Mouse (Mus musculus): ENCODE results near the gene Wdr77. TPM values are rescaled to one million over a fixed set of nuclear protein-coding genes. Genes with fewer than 3 reads are reported as not detected.
"Not testable (repeated sequence)": the region's sequence is repeated elsewhere in the genome, so short reads cannot be mapped to it uniquely, and the experiment has no call there.

The Wdr77 gene
- total and polyA plus RNA-seq, 2 experiments from 2014 or later = 64.8 to 77.7 TPM

GRCm38 (mm10) chr3:106001416-106002370, 42.5 kb downstream of the Wdr77 start:
- DNase-seq = peak; percentile 60
- H3K4me2 ChIP-seq (ENCODE audit: low read depth) = peak overlapping the region; percentile 55
- peak overlapping the region; percentile 28 for H3K4me3 ChIP-seq (ENCODE audit: low read depth, low read length)
- H3K9me3 ChIP-seq (ENCODE audit: low read length) = no peaks in the 10 kb centered on the region
- H3K4me1 ChIP-seq (ENCODE audit: insufficient read depth) = 0 out of 2 replicates have a peak, but pooled peaks cover 8% of the 10 kb centered on the region
- WGBS = 13% methylated on average over 17 of the region's 17 CpGs
- H3K27ac ChIP-seq (ENCODE audit: low read depth, low read length) = no peak overlapping the region
- ATAC-seq = peak; percentile 97
- H3K36me3 ChIP-seq (ENCODE audit: insufficient read depth) = no peaks in the 10 kb centered on the region
- H3K9ac ChIP-seq = peak overlapping the region; percentile 35; the same call in 1 of the 2 replicates
- H3K27me3 ChIP-seq (ENCODE audit: insufficient read depth, low read length) = no peaks in the 10 kb centered on the region
- TF ChIP-seq CTCF (IDR thresholded peaks at IDR 0.05; ENCODE audit: low read depth) = no peak

GRCm38 (mm10) chr3:106003360-106003759, 44.2 kb downstream of the Wdr77 start:
- H3K4me2 ChIP-seq (ENCODE audit: low read depth); ATAC-seq; H3K4me1 ChIP-seq (ENCODE audit: insufficient read depth); H3K9ac ChIP-seq; H3K36me3 ChIP-seq (ENCODE audit: insufficient read depth); H3K27ac ChIP-seq (ENCODE audit: low read depth, low read length); H3K4me3 ChIP-seq (ENCODE audit: low read depth, low read length); DNase-seq; H3K27me3 ChIP-seq (ENCODE audit: insufficient read depth, low read length); H3K9me3 ChIP-seq (ENCODE audit: low read length): not testable (repeated sequence)
- WGBS = 70% methylated on average over 10 of the region's 10 CpGs

GRCm38 (mm10) chr3:106014546-106014945, 55.4 kb downstream of the Wdr77 start, which contains the start of gene Pifo:
Gene Pifo (minus strand): TSS chr3:106014646.
- DNase-seq (no peak), ATAC-seq (no peak)
- WGBS = 78% methylated on average over 2 of the region's 2 CpGs
- no peaks in the 10 kb centered on the region for H3K4me1 ChIP-seq (ENCODE audit: insufficient read depth)
- TF ChIP-seq CTCF (IDR thresholded peaks at IDR 0.05; ENCODE audit: low read depth) = no peak
- H3K36me3 ChIP-seq (ENCODE audit: insufficient read depth) = no peaks in the 10 kb centered on the region
- no peaks in the 10 kb centered on the region for H3K27me3 ChIP-seq (ENCODE audit: insufficient read depth, low read length)
- H3K4me3 ChIP-seq (ENCODE audit: low read depth, low read length) = no peak within 1 kb of the TSS
- H3K4me2 ChIP-seq (ENCODE audit: low read depth) = no peak within 1 kb of the TSS
- H3K9me3 ChIP-seq (ENCODE audit: low read length) = no peaks in the 10 kb centered on the region
- no peak within 1 kb of the TSS for H3K27ac ChIP-seq (ENCODE audit: low read depth, low read length)
- H3K9ac ChIP-seq = no peak within 1 kb of the TSS

Other genes with a start within 250 kb of the Wdr77 start
- gene Rap1a, start 158.0 kb upstream of the Wdr77 start, total RNA-seq (2014; rRNA removed) = 36.4 and 37.5 TPM in 2 replicates
- 60.7 and 70.5 TPM in 2 replicates for gene Rap1a, start 158.0 kb upstream of the Wdr77 start, polyA plus RNA-seq (2015; fragmentation: Nextera tagmentation; extraction: Ambion mirVana)
- gene Adora3, start 88.5 kb upstream of the Wdr77 start, total RNA-seq (2014; rRNA removed) = 0.14 and 0.23 TPM in 2 replicates
- gene Adora3, start 88.5 kb upstream of the Wdr77 start, polyA plus RNA-seq (2015; fragmentation: Nextera tagmentation; extraction: Ambion mirVana) = 0.31 and 0.35 TPM in 2 replicates
- gene Tmigd3, start 88.5 kb upstream of the Wdr77 start, total RNA-seq (2014; rRNA removed) = 1.4 TPM in 1 of 2 replicates, not detected in the other
- 0.21 TPM in 1 of 2 replicates, not detected in the other for gene Tmigd3, start 88.5 kb upstream of the Wdr77 start, polyA plus RNA-seq (2015; fragmentation: Nextera tagmentation; extraction: Ambion mirVana)
- gene I830077J02Rik, start 26.7 kb upstream of the Wdr77 start, total RNA-seq (2014; rRNA removed) = 0.19 and 0.23 TPM in 2 replicates
- gene I830077J02Rik, start 26.7 kb upstream of the Wdr77 start, polyA plus RNA-seq (2015; fragmentation: Nextera tagmentation; extraction: Ambion mirVana) = 0.22 and 0.35 TPM in 2 replicates
- 295 and 371 TPM in 2 replicates for gene Atp5f1, start 730 bp downstream of the Wdr77 start, total RNA-seq (2014; rRNA removed)
- 535 and 605 TPM in 2 replicates for gene Atp5f1, start 730 bp downstream of the Wdr77 start, polyA plus RNA-seq (2015; fragmentation: Nextera tagmentation; extraction: Ambion mirVana)
- 5.7 and 6.5 TPM in 2 replicates for gene Ovgp1, start 14.3 kb downstream of the Wdr77 start, total RNA-seq (2014; rRNA removed)
- gene Ovgp1, start 14.3 kb downstream of the Wdr77 start, polyA plus RNA-seq (2015; fragmentation: Nextera tagmentation; extraction: Ambion mirVana) = 2.6 and 3.8 TPM in 2 replicates
- gene Pifo, start 55.3 kb downstream of the Wdr77 start, total RNA-seq (2014; rRNA removed) = 7.1 and 8.2 TPM in 2 replicates
- 10.7 and 12.1 TPM in 2 replicates for gene Pifo, start 55.3 kb downstream of the Wdr77 start, polyA plus RNA-seq (2015; fragmentation: Nextera tagmentation; extraction: Ambion mirVana)
- not detected in 2 replicates for gene Chil5, start 73.4 kb downstream of the Wdr77 start, total RNA-seq (2014; rRNA removed)
- gene Chil5, start 73.4 kb downstream of the Wdr77 start, polyA plus RNA-seq (2015; fragmentation: Nextera tagmentation; extraction: Ambion mirVana) = 0.18 and 0.23 TPM in 2 replicates
- 1.2 and 2.1 TPM in 2 replicates for gene Chia1, start 153.9 kb downstream of the Wdr77 start, total RNA-seq (2014; rRNA removed)
- 1.5 and 1.9 TPM in 2 replicates for gene Chia1, start 153.9 kb downstream of the Wdr77 start, polyA plus RNA-seq (2015; fragmentation: Nextera tagmentation; extraction: Ambion mirVana)
- 0.15 TPM in 1 of 2 replicates, not detected in the other for gene Chil3, start 208.2 kb downstream of the Wdr77 start, total RNA-seq (2014; rRNA removed)
- gene Chil3, start 208.2 kb downstream of the Wdr77 start, polyA plus RNA-seq (2015; fragmentation: Nextera tagmentation; extraction: Ambion mirVana) = 0.17 and 1.2 TPM in 2 replicates

Measured in forebrain, postnatal 0 days (tissue).